Mouse (Mus musculus) v-Abl transformed pro-B cells (cell line): Measurements from ENCODE around the gene Inpp5k.
"Not testable (repeated sequence)": the region's sequence is repeated elsewhere in the genome, so short reads cannot be mapped to it uniquely, and the experiment has no call there.

Experiments used
- in situ Hi-C, 2 experiments: fragments of 400-800 bp; cut with MboI; formaldehyde crosslinking; loops; one replicate each; pipeline ENCODE4 v1.15.1; 2025; ENCODE audit not compliant: unreplicated experiment in 2 of 2

Gene Inpp5k

DNA sequence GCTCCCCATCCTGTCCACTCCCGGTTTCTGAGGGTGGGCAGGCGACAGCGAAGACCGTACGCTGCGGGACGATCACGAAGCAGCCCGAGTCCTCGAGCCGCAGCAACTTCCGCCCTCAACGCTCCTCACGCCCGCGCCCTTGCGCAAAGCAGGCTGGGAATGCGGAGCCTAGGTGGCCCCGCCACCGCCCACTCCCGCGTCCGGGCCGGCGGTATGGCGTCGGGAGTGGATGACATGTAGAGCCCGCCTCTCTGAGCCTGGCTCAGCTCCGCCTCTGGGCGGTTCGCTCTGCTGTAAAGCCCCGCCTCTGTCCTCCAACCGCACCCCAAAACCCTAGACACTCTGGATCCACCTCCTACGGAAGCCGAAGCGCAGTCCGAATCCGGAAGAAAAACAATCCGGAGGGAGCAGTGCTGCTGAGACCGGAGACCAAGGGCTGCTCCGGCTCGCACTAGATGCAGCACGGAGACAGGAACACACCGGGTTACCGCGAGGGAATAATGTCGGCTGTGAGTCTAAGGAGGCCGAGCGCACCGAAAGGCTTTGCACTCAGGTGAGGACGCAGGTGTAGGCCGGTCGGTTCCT, at the start of gene Inpp5k:
Inpp5k (plus strand) TSS at position 344 of the 585 bp plus-strand sequence.
- in situ Hi-C loops = loop anchor here (5.0 kb wide), 2 partner anchors 37 to 103 kb away; no protein-coding TSS in a partner anchor

DNA sequence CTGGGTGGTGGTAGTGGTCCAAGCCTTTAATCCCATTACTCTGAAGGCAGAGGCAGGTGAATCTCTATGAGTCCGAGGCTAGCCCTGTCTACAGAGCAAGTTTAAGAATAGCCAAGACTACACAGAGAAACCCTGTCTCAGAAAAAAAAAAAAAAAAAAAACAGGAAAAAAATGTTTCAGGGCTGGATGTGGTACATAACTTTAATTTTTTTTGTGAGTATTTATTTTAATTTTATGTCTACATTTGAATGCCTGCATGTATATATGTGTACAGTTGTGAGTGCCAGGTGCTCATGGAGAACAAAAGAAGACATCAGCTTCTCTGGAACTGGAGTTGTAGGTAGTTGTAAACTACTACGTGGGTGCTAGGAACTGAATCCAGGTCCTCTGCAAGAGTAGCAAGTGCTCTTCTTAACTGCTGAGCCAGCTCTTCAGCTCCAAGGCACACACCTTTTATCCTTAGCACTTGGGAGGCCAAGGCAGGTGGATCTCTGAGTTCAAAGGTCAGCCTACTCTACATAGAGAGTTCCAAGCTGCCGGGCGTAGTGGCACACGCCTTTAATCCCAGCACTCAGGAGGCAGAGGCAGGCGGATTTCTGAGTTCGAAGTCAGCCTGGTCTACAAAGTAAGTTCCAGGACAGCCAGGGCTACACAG, 49.2 kb upstream of the Inpp5k start:
- in situ Hi-C loops = no loop called here

DNA sequence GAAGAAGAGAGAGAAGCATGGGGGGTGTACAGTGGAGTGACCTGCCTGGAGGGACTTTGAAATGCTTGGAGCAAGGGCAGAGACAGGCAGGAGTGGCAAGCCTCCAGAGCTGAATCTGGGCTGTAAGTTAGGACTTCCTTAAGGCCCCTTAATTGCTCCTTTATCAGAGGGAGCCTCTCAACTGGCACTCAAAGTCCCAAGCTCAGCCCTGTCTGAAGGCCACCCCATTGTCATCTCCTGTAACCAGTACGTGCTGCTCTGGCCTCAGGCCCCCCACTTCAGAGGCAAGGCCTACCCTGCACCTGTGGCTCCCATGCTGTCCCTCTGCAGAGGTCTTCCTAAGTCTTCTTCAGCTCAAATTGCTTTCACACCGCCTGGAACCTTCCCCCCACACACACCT, 47.3 kb upstream of the Inpp5k start:
- in situ Hi-C loops = no loop called here

DNA sequence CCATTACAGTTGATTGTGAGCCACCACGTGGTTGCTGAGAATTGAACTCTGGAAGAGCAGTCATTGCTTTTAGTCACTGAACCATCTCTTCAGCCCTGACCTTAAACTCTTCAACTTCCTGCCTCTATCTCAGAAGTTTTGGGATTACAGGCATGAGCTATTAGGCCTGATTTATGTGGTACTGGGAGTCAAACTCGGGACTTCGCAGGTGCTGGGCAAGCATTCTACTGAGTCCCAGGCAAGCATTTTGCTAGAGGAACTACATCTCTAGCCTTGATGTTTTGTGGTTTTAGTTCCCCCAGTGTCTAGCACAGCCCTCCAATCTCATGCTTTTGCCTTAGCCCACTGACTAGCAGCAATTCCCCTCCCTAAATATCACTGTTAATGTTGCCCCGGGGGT, 45.7 kb upstream of the Inpp5k start:
- in situ Hi-C loops = no loop called here

DNA sequence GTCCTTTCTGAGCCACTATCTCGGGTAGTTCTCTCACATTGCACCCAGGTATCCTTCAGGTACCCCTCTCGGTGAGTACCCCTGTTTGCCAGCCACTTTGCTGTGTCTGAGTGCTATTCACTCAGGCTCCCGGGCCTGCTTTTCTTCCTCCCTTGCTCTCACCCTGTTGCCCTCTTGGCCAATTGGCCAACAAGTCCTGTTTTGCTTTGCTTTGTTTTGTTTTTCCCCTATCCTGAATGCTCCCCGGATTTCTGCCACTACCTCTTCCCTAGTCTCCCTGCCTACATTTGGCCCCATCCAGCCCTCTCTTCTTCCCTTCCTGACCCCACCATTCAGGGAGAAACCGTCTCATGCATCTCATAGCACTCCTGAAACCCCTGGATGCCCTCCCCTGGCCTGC, 44.8 kb upstream of the Inpp5k start:
- in situ Hi-C loops = no loop called here

DNA sequence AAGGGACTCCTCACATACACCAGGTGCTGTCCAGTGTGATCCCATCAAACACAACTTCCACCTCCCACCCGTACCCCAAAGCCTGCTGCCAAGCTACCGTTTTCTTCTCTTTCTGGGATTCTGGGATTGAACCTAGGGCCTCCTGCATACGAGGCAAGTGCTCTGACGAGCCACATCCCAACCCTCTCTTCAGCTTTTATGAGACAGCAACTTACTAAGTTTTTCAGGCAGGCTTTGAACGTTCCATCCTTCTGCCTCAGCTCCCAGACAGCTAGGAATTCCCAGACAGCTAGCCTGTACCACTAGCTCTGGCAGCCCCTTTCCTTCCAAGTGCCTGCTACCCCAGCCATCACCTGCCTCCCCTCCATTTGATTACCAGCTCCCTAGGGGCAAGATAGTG, 43.8 kb upstream of the Inpp5k start:
- in situ Hi-C loops = no loop called here

DNA sequence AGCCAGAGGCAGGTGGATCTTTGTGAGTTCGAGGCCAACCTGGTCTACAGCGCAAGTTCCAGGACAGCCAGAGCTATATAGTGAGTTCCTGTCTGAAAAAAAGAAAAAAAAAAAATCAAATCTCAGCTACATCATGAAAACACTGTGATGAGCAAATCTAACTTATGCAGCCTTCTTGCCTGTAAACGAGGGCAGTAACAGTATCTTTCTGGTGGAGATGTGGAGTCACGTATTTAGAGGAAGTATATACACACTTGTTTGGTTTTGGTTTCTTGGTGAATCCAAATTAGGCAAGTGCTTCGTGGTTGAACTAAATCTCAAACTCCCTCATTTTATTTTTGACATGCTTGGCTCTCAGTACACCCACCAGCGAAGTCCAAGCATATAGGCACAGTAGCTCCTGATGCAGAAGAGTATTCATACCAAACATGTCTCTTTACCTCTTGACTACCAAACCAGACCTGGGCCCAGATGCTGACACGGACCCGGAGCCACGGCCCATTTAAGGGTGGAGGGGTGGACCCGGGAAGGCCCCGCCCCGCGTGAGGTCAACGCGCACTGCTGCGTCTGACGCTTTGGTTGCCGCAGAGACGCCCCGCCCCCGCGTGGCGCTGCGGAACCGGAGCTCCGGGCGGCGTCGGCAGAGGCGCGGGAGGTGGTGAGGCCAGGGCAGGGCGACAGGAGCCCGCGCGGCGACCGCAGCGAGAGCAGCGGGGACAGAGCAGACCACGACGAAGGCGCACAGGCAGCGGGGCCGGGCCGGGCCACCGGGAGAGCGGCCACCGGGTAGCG, 43.1 kb upstream of the Inpp5k start, which contains the start of gene Pitpna:
Pitpna (plus strand) TSS at position 605 of the 792 bp plus-strand sequence.
- in situ Hi-C loops = no loop called here

DNA sequence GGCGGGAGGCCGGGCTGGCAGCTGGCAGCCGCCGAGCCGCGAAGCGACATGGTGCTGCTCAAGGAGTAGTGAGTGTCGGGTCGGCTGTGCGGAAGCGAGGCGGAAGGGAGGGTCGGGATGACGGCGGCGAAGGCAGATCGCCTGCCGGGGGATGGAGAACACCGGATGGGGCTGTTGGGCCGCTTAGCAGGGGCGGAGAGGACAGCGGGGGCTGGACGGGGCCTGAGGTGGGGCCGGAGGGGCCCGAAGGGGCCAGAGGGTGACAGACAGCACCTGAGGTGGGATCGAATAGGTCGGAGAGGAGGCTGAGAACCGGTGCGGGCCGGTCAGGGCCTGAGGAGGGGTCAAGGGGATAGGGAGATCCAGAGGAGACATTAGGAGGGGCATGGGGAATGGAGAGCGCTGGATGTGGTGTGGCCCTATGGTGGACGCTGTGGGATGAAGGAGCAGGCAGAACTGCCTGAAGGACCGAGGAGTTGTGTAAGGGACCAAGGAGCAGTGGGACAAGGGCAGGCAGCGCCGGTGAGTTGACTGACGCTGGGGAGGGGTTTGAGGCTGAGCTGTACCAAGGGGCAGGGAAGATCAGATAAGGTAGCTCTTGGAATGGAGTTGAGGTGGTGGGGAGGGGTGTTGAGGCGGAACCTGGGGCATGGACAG, 42.4 kb upstream of the Inpp5k start:
- in situ Hi-C loops = no loop called here

DNA sequence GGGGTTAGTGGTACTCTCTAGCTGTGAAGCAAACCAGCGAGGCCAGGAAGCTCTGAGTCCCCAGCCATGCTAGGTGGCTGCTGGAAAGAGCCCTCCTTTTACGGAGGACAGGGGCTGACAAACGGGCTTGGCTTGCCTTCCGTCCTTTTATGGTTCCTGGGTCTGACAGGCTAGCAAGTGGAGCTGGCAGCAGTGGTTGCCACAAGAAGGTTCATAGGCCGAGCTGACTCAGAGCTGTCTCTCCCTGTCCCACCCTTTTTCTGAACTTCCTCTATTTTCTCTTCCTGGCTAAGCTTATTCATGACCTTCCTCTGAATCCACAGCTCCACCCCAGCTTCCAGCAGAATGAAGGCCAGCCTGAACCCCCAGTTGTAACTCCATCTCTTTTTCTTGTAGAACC, 38.2 kb upstream of the Inpp5k start:
- in situ Hi-C loops = no loop called here

DNA sequence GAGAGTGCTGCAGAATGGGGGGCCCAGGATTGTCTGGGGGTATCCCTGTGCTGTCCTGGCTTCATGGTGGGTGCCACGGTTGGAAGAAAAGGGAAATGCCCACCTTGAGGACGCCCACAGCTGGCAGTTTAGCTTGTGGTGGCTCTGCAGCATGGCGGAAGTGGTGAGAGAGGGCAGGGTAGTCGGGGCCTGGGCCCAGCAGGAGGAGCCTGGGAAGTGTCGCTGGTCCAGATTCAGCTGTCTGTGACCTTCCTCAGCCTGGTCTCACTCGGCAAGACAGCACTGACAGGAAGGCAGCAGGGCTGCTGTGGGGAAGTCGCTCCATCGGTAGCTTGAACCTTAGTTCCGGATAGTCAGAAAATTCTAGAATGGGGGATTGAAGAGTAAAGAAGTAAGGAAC, 36.4 kb upstream of the Inpp5k start:
- in situ Hi-C loops = no loop called here

DNA sequence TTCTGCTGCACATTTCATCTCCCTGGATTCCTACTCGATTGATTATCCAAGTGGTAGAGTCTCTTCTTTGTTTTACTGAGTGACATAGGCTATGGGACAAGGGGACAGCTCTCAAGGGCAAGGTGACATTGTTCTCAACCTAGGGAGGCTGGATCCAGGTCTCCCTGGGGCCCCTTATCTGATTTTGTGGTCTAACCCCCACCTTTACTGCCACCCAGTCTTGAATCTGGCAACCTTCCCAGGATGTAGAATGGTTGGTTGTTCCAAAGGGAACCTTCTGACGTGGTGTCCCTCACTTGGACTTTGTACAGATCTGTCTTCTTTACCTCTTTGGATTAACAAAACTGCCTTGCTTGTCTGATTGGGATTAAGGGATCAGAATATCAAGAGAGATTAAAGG, 35.4 kb upstream of the Inpp5k start:
- in situ Hi-C loops = no loop called here

DNA sequence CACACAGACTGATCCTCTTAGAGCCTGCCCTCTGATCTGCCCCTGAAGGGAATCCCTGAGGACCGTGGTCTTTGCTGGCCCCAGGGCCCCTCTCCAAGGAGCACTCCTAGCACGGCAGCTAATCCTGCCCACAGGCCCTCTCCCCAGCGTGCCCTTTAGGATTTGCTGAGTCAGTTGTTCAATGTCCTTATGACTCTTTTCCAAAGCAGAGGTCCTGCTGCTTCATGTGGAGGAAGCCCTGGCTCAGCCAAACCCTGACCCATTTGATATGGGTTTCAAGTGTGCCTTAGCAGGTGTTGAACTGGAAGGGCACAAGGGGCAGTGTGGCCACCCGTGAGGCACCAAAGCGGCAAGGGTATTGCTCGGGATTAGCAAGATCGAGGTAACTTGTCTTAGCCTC, 35.0 kb upstream of the Inpp5k start:
- in situ Hi-C loops = no loop called here

DNA sequence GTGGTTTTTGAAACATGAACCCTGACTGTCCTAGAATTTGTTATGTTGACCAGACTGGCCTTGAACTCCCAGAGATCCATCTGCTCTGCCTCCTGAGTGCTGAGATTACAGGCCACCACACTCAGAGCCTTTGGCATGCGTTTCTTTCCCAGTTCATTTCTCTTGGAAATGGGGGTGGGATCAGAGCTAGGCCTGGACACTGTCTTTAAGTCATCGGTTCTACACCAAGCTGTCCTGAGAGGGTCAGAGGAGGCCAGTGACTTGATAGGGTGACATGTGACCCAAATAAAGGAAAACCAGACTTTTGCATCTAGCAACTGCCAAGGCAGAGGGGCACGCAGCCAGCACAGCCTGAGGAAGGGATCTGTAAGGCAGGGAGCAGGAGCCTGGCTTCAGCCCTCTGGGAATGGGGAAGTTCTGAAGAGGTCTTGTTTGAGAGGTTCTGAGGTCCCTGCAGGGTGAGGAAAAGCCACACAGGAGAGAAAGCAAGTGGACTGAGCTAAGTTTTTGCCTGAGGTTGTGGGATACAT, 34.0 kb upstream of the Inpp5k start:
- in situ Hi-C loops = no loop called here

DNA sequence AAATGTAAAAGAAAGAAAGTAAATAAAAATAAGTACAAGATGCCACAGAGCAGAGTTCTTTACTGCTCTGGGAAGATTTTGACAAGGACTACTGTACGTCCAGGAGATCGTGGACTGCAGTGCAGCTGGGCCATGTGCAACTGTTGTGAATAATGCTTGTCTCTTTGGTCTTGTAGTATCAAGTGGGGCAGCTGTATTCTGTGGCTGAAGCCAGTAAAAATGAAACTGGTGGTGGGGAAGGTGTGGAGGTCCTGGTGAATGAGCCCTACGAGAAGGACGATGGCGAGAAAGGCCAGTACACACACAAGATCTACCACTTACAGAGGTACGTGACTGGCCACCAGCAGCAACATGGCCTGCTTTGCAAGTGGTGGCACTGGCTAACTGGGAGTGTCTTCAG, 32.8 kb upstream of the Inpp5k start:
- in situ Hi-C loops = no loop called here

DNA sequence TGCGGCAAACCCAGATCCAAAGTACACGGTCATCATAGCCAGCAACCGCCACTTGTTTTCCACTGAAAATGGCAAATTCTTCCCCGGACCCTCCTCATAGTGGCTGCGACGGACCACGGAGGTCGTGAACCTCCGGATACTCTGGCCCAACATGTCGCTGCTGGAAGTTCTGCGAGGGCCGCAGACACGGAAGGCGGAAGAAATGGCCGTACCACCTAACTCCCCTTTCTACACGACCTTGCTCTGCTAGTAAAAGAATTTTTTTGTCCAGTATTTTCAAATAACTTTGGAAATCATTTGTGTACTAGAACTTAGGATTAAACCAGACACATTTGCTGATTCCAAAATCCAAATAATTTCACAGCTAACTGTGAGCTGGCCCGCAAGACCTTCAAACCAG, 31.0 kb upstream of the Inpp5k start:
- in situ Hi-C loops = not testable (repeated sequence)

DNA sequence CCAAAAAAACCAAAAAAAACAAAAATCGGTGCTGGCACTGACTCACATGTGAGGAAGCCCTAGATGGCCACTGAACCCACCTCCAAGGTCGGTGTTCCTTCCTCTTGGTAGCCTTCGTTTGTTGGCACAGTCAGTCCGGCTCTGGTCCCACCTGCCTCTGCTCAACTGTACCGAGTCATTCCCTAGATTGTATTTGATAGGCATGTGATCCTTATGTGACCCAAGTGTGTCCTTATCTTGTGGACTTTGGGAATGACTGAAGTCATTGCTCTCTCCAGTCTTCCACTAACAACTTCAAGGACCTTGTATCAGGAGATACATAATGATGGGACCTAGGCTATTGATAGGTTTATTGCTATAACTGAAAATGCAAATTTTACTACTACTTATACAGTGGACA, 26.0 kb upstream of the Inpp5k start:
- in situ Hi-C loops = no loop called here

DNA sequence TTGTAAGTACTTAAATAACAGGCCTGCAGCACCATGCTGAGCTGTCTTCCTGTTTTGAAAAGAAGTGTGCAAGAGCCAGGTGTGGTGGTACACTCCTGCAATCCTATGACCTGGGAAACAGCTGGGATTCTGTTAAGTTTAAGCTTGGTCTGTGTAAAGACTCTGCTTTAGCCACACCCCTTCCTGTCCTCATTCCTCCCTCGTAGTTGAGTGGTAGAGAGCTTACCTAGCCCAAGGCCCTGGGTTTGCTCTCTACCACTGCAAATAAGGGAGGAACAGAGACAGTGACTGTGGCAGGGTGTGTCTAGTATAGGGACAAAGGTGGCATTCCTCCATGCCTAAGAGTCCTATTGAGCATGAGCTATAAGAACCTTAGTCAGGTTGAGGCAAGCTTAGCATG, 25.5 kb upstream of the Inpp5k start:
- in situ Hi-C loops = no loop called here

DNA sequence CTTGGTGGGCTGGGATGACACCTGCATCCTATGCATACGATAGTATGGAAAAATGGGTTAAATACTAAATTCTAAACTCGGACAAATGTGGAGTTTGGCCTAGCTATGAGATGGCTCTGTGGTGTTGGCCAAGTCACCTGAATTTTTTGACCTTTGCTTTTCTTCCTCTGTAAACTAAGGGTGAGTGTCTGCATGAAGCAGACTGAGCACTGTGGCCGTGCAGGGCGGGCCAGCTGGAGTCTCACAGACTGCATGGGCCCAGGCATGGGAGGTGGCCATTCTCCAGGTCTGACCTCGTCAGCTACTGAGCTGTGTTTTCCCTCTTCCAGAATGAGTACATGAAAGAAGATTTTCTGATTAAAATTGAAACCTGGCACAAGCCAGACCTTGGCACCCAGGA, 22.0 kb upstream of the Inpp5k start:
- in situ Hi-C loops = no loop called here

DNA sequence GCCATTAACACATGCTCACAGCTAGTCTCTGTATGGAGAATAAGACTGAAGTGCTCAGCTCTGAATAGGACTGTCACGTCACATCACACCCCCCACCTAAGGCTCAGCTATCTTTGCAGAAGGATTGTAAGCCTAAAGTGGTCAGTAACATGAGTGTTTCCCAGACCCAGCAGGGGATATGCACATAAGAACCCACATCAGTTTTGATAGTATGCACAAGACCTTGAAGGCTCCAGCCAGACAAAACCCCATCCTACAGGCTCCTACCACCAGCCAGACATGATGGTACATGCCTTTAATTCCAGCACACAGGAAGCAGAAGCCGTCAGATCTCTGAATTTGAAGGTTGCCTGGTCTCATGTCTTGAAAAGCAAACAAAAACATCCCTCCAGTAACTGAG, 20.8 kb upstream of the Inpp5k start:
- in situ Hi-C loops = no loop called here

DNA sequence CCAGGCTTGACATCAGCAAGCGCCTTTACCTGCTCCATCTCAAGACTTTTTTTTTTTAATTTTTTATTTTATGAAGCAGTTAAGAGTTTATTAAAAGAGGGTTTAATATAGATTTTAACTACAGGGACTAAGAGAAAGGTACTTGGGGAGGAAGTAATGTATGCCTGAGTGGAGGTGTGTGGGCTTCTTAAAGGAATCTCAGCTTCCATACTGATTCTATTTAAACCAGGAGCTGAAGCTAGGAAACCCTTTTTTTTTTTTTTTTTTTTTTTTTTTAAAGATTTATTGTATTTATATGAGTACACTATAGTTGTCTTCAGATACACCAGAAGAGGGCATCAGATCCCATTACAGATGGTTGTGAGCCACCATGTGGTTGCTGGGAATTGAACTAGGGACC, 16.0 kb upstream of the Inpp5k start:
- in situ Hi-C loops = no loop called here

DNA sequence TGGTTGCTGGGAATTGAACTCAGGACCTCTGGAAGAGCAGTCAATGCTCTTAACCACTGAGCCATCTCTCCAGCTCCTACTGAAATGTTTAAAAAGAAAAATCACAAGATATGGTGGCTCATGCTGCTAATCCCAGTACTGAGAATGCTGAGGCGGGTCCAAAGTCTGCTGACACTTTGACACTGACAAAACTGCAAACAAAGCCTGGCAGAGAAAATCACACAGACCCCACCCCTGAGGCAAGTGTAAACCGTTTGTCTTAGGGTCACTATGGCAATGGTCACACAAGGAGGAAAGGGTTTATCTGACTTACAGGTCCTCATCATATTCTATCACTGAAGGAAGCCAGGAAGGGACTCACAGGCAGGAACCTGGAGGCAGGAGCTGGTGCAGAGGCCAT, 15.2 kb upstream of the Inpp5k start:
- in situ Hi-C loops = no loop called here
